8 mouse cellular contexts compared by ENCODE assay signal in the genomic region with DNA sequence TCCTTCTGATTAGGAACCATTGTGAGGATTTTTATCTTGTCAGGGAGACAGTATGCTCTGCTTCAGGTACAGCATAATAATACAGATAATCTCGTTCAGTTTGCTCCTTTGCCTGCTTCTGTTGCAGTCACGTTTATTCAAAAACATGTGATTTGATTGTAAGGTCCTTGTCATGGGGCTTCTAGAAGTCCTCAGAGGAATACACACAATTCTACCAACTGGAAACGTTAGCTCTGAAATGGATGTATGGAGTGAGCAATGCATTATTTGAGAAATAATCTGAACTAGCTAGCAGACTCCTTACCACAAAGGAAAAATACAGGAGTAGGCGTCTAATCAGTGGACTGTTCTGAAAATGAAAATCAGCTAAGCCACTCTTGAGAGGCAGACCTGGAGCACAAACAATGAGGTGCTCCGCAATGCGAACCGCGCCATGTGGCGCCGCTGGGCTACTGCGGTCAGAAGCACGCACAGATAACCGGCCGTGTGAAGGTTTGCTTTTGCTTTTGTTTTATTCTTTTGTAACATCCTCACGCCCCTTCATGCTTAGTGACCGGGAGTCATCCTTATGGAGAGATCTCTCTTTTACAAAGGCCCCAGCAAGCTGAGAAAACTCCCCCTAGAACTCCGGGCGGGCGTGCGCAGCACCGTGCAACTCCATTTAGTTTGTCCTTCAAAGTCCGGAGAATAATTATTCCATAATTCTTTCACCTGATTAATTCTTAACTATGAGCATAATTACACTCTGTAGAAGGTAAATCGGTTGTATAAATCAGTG.
DNase-seq lines count a peak whose midpoint lies in the region; ATAC-seq and TF ChIP-seq lines count a peak whose summit lies in the region.

No protein-coding gene starts in this region.

- DNase-seq in layer of hippocampus, adult 2 months (ENCODE audit: low spot score in 2 of 2) = no peak
- no peak for DNase-seq in layer of hippocampus, adult 9-11 months
- peak; percentile 68 to 71 for DNase-seq in cerebellum, postnatal 14 days
- peak; percentile 45 to 49 for DNase-seq in frontal cortex, postnatal 36 days (ENCODE audit: low spot score in 2 of 2)
- peak; percentile 20 to 33 for DNase-seq in left cerebral cortex, adult 2 months (ENCODE audit: extremely low spot score in 1 of 2, low spot score in 2 of 2)
- peak; percentile 72 for DNase-seq in midbrain, postnatal 0 days (ENCODE audit: low spot score)
- DNase-seq in spleen, postnatal 36 days (ENCODE audit: low spot score in 2 of 2) = no peak
- no peak for DNase-seq in gastrocnemius, adult 18-20 months (ENCODE audit: low spot score)

- H3K4me1 ChIP-seq in midbrain, postnatal 0 days (ENCODE audit: insufficient read depth, low read length) = no peaks in the 10 kb centered on the region

- H3K4me2 ChIP-seq in midbrain, postnatal 0 days (ENCODE audit: low read depth, low read length, poor library complexity, severe bottlenecking) = peak overlapping the region; percentile 77

- H3K27me3 ChIP-seq in midbrain, postnatal 0 days (ENCODE audit: insufficient read depth, low read length) = no peaks in the 10 kb centered on the region

- peak; percentile 87 for ATAC-seq in midbrain, postnatal 0 days (ENCODE audit: low FRiP score)

- H3K36me3 ChIP-seq in midbrain, postnatal 0 days (ENCODE audit: insufficient read depth, low read length) = no peaks in the 10 kb centered on the region

- no peaks in the 10 kb centered on the region for H3K9me3 ChIP-seq in midbrain, postnatal 0 days (ENCODE audit: low read length)

- intact Hi-C loops in left cerebral cortex, adult 2 months (cut with DNase I) = no loop called here

- peak overlapping the region; percentile 70 for H3K9ac ChIP-seq in midbrain, postnatal 0 days (replicated peaks; ENCODE audit: low read length, poor library complexity, severe bottlenecking)

- H3K4me3 ChIP-seq in layer of hippocampus, adult 2 months = peak overlapping the region; percentile 58
- H3K4me3 ChIP-seq in left cerebral cortex, adult 2 months = peak overlapping the region; percentile 66
- peak overlapping the region; percentile 48 for H3K4me3 ChIP-seq in midbrain, postnatal 0 days (ENCODE audit: low read depth, low read length)

- no peak overlapping the region for H3K27ac ChIP-seq in layer of hippocampus, adult 2 months
- peak overlapping the region; percentile 80 for H3K27ac ChIP-seq in left cerebral cortex, adult 2 months
- peak overlapping the region; percentile 72 for H3K27ac ChIP-seq in midbrain, postnatal 0 days (ENCODE audit: low read depth, low read length)

- WGBS in midbrain, postnatal 0 days = 1% methylated on average over 23 of the region's 23 CpGs

- TF ChIP-seq CTCF in layer of hippocampus, adult 2 months (conservative IDR thresholded peaks at IDR 0.05) = peak; percentile 54
- peak; percentile 23 for TF ChIP-seq CTCF in left cerebral cortex, adult 2 months (IDR thresholded peaks at IDR 0.05)
- TF ChIP-seq CTCF in midbrain, postnatal 0 days (IDR thresholded peaks at IDR 0.05) = peak; percentile 39

Comparison
In these comparisons a context has a peak if more than half of its experiments do, and no peak if none do; other contexts are left out.
1. DNase-seq: peak in cerebellum, postnatal 14 days (2 of 2), frontal cortex, postnatal 36 days (2 of 2), left cerebral cortex, adult 2 months (2 of 2) and midbrain, postnatal 0 days (single experiment); none in layer of hippocampus, adult 2 months (0 of 2), layer of hippocampus, adult 9-11 months (single experiment), spleen, postnatal 36 days (0 of 2) and gastrocnemius, adult 18-20 months (single experiment).
2. Peak in every context shown above with its lines, with median percentiles within 50 percentile points of each other: H3K4me3 ChIP-seq and CTCF ChIP-seq.